Mouse (Mus musculus) embryo, embryonic 10 days (tissue): ENCODE results near the gene Ankrd13a.

Experiments
- DNase-seq: peaks from one replicate; pipeline ENCODE4 v3.0.0-alpha.2; 2015; ENCODE audit warnings: low spot score

Ankrd13a gene

DNA sequence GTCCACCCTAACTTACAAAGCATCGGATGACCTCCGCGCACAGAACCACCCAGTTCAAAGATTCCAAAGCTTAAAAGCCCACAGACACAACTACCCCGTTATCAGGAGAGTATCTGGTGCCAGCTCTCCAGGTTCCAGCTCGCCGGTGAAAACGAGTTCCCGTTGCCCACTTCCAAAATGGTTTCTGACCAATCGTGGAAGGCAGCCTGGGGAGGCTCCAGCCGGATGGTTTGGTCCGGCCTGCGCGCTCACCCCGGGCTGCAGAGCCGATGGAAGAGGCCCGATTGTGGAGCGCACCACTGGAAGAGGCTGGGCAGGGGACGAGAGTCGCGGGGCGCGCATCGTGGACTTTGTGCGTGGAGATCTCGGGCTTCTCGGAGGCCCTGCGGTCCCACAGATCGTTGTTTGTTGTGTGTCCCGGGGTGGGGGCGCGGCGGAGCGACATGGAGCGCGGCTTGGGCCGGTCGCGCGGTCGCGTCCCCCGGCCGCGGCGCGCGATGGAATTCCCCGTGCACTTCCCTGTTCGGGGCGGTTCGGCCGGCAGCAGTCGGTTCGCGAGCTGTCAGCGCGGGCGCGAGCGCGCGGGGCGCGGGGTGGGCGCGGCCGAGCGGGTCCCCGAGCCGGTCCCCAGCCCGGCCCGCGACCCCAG lies at the start of gene Ankrd13a:
Gene Ankrd13a, plus strand, starts transcription at position 275 of the 649 bp plus-strand sequence.
- peak; percentile 94 for DNase-seq

DNA sequence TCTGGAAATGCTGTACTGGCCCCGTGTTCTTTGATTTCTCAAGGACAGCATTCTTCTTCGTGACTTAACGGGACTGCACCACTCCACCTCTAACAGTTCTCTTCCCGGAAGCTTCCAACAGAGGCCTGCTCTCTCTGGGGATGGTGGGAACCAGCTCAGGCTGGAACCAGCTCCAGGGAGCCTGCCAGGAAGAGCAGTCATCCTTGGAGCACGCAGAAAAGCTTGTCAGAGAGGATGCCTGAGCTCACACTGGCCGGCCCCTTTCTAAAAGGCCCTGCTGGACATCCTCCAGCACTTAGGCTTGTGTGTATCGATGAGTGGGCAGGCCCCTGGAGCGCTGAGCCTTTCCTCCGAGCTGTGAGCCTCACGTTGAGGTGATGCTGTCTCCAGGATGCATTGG lies 46.3 kb upstream of the Ankrd13a start:
- DNase-seq, result no peak

DNA sequence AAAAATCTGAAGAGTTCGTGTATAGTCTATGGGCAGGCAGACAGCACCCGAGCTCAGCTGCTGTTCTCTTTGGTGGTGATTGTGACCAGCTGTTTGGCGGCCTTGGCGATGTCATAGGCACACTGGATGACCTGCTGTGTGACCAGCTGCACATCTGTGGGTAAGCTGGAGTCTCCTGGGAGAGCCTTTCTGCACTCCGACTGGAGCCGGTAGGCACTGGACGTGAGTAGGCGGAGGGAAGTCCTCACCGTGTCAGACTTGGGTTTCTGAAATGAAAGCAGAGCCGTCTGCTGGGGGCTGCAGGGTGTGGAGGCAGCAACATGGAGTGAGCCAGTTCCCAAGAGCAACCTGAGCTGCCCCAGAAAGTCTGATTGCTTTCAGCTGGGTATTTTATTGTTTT lies 44.3 kb upstream of the Ankrd13a start:
- DNase-seq, result peak; percentile 37

DNA sequence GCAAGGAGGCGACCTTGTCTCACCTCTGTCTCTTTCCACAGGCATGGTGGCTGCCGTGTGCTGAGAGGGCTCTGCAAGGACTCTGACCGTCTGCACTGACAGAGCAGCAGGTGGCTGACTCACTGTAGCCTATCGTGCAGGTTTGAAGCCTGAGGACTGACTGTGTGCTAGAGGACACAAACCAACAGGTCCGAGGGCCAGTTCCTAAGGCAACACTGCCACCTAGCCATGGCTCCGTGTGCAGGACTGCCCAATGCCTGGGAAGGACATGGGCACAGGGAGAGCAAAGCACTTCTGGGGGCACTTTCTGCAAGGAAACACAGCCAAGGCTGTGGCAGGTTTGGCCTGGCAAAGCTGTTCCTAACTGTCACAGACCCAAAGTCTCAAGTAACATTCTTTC lies 43.0 kb upstream of the Ankrd13a start:
- DNase-seq, result no peak

DNA sequence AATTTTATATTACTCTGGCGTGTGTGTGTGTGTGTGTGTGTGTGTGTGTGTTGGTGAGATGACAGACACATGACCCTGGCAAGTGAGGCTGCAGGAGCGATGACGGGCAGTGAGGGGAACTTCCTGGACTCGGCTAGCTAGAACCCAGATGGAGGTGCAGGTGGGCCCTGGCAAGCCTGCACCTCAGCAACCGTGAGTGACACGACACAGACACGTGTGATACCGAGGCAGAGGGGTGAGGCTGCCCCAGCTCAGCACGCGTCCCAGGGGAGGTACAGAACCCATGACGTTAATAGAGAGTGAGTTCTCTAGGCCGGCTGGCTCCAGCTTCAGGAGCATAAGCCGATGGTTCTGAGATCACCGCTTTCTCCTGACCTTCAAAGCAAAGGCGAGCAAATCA lies 42.5 kb upstream of the Ankrd13a start:
- no peak for DNase-seq

DNA sequence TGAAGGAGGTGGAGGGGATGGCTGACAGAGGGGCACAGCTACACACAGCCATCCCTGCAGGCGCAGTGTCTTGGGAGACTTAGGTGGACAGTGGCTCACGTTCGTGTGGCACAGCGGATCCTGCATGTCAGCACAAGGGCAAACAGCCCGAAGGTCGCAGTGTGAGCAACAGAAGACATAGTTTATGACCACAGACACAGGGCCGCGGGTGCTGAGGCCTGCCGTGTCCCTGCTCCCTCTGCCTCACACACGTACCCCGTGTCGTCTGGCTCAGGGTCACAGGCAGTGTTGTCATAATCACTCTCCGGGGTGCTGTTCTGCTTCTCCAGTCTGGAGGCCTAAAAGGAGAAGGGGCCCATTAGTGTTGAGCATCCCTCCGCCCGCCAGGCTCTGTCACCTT lies 40.9 kb upstream of the Ankrd13a start:
- DNase-seq, result no peak

DNA sequence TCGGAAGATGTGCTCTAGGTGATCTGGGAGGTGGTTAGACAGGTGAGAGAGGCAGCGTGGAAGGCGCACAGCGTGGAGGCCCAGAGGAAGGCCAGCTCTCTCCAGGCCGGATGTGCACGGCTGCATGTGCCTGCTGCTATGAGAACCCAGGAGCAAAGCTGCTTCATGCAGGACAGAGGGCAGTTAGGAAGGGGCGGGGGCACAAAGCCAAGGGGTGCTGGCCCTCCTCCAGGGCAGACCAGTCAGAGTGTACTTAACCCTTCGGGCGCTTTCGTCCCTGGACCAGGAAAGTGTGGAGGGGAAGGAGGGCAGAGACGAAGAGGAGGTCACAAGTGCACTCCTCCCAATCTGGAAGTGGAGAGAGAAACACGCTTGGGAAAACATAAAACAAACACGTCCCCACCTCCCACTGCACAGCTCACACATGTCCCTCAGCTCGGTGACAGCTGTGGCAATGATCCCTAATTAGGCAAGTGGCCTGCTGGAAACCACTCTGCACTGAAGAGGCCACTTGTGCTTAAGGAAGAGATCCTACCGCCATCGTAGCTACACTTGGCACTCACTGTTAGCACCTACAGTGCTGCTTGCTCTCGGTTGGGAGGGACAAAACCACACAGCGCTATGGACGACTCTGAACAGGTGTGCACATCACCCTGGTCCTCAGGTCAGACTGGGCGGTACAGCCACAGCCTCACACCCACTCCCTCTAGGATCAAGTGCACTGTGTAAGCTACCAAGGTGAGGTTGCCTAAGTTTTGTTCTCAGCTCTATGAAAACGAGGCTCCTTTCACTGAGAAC lies 37.2 kb upstream of the Ankrd13a start:
- DNase-seq, result no peak

DNA sequence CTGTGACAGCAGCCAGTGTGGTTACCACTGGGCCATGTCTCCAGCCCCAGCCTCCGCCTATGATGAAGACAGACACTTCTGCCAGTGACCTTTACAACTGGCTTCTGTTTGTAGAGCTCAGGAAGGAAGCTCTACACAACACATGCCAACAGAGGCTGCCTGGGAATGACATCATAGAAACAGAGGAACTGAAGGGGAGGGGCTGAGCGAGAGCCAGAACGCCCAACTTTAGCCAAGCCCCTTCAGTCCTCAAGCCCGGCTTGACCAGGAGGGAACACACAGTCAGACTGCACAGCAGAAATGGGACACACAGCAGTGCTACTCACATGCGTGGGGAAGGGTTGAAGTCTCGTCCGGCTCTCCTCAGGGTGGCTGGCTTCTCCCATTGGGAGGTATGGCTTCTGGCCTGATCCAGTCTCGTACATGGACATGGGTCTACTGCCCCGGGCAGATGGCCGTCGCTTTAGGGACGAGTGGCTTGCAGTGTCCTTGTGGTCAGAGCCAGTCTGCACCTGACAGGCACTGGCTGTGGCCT lies 35.7 kb upstream of the Ankrd13a start:
- DNase-seq, result no peak

DNA sequence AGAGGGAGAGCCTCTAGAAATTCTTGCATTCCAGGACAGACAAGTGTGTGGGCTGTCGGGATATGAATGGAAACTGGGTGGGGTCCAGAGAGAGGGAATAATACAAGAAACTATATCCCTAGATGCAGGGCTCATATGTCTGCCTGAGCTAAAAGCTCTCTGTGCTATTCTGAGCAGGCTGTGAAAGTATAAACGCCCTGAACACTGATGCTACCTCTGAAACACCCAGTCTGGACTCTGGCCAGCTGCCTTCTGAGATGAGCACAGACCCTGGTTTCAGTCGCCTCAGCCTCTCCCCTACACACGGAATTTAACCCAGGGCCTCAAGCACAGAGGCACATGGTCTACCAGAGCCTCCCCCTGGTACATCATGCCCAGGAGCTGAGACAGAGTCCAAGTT lies 33.9 kb upstream of the Ankrd13a start:
- DNase-seq, result no peak

DNA sequence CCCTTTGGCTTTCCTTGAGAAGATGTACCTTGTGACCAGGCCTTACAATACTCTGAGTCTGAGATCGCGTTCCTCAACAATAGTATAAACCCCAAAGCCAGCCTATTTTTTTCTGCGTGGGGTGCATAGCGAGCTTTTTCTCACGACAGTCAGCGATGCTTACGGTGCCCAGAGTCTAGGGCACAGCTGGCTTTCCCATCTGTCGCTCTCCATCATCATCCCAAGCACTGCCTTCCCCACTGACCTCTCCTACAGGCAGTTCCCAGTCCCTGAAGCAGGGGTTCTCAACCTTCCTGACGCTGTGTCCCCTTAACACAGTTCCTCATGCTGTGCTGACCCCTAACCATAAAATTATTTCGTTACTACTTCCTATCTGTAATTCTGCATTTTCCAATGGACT lies 31.9 kb upstream of the Ankrd13a start:
- DNase-seq, result no peak

DNA sequence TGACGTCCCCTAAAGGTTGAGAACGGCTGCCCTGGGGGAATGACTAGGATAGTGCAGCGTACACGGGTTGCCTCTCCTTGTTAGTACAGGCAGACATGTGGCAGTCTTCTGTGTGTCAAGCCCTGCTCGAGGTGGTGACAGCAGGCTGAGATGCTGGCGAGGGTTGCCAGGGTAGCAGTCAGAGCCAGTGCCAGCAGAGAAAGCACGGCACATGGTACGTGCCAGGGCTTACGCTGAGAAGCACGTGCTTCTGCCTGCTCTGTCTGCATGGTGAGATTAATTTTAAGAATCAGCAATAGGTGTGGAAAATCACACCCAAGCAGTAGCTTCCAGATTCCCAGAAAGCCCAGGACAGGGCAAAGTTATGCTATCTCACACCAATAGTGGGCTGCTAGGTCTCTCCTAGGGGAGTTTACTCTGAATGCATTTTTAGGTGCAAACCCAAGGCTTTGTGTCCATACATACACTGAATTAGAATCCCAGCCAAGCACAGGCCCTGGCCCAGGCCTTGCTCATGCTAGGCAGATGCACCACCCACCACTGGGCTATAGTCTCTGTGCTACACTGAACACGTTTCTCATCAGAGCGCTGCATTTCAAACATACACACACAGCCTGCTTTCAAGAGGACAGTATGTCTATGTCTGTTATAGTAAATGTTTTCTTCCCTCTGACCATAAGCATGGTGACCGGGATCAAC lies 31.3 kb upstream of the Ankrd13a start:
- no peak for DNase-seq

DNA sequence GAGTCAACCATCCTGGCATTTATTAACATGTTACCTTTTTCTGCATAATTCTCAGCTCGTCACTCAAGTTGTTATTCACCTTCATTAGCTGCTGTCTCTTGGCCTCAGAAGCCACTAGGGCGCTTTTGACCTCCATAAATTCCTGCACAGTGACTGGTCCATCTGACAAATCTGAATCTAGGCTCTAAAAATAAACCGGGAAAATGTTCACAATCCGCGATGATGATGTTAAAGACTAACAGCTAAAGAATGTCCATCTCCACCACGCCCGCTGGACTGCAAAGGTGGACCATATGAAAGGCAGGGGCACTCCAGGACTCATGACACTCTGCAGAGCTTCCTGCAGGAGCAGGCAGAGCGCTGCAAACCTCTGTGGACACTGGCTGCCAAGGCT lies 30.8 kb upstream of the Ankrd13a start:
- DNase-seq, result no peak

DNA sequence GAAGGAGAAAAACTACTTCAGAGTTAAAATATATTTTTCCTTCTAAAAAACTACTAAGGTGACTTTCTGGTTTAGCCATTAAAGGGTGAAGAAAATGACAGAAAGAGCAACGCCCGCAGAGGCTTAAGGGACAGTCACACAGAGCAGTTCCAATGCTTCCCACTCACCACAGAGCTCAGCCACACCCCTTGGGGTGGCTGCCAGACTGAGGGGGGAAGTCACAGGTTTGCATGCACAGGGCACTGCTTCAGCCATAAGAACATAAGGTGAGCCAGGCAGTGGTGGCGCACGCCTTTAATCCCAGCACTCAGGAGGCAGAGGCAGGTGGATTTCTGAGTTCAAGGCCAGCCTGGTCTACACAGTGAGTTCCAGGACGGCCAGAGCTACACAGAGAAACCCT lies 28.9 kb upstream of the Ankrd13a start:
- DNase-seq, result no peak

DNA sequence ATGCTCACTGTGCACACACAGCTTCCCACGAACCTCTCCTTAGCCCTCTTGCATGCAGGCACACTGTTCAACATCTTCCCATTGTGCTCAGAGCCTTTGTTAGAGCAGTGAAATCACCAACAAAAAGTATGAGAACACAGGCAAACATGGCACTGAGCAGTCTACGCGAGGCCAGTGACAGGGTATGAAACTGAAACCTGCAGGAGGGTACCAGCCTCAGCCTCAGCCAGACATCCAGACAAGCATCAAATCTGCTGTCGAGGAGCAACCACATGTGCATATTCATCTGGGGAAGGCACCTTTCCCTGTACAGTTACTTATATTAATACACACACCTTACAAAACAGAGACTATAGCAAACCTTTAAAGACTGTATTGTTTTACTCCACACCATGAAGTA lies 27.6 kb upstream of the Ankrd13a start:
- DNase-seq, result no peak

DNA sequence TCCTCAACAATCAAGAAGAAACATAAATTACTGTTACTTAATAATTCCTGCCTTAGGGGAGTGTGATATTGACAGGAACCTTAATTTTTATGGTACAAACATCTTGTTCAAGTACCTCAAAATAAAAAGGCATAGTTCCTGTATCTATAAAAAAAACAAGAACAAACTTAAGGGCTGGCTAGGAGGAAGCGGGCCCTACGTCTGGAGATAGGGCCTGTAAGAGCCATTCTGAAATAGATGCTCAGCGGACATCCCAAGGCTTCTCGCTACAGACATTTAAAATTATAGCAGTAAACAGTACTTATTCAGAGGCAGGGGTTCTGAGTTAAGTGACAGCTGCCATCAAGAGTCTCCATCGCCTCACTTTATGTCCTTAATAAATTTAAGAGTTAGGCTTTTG lies 27.0 kb upstream of the Ankrd13a start:
- DNase-seq, result no peak

DNA sequence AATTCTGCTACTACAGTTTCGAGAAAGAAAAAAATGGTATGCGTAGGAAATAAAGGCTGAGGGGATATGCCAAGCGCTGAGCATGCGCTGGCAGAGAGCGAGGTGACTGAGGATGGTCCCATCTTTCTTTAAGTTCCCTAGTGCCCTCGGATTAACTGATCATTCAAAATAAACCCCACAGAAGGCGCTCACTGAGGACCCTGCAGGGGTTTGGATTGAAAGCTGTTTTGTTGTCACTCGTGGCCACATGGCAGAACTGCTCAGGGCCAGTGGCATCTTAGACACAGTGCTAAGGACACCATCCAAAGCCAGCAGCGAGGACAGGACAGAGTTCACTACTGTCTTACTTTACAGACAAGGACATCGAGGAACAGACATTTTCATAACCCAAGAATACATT lies 24.2 kb upstream of the Ankrd13a start:
- no peak for DNase-seq

DNA sequence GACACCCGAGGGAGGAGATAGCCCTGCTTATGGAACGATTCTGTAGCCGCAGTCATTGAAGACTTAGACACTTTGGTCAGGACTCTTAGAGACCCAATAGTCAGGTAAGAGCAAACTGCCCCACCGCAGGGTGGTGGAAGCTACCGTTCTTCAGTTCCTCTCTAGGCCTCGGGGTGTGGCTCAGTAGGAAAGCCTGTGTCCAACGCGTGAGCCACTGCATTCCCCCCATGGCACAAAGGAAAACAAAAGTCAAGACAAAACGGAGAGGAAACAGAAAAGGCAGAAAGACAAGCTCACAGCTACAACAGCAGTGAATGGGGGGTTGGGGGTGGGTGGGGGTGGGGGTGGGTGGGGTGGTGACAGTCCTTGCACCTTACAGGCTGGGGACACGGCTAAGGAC lies 22.1 kb upstream of the Ankrd13a start:
- DNase-seq, result no peak

DNA sequence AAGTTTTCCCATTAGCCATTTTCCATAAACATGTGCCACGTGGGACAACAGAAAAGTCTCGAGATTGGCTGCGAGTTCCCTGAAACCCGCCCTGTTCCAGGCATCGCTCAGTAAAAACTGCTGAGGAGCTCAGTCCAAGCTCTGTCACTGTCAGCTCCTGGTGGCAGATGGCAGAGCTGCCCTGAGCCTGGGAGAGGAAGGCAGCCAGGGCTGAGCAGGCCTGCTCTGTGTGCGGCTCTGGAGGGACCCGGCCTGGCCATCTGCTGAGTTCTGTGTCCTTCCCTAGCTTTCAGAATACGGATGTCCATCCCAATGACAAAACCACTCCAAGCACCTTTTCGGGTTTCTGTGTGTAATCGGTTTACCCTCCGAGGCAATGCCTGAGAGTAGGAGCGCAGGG lies 21.1 kb upstream of the Ankrd13a start:
- DNase-seq, result no peak

DNA sequence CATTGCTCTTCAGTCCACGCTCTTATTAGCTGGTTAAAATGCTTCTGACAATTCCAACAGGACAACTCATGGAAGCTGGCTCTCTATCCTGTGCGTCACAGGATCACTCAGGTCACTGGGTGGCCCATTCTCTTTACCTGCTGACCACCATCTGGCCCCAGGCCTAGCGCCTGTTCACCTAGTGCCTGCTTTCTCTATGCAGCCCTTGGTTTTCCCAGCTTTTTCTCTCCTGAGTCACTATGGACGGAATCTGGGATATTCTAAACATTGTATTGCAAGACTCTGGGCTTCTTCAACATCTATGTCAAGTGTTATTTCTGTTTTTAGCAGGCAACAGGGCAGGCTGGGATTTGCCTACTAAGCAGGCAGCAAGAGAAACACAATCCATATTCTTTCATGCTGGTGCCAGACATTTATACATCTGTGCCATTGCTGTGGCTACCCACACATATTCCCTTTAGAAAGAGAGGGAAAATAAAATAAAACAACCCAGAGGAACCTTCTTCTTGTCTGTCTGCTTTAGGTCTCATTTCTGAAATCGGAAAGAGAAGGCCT lies 14.9 kb upstream of the Ankrd13a start:
- DNase-seq, result no peak

DNA sequence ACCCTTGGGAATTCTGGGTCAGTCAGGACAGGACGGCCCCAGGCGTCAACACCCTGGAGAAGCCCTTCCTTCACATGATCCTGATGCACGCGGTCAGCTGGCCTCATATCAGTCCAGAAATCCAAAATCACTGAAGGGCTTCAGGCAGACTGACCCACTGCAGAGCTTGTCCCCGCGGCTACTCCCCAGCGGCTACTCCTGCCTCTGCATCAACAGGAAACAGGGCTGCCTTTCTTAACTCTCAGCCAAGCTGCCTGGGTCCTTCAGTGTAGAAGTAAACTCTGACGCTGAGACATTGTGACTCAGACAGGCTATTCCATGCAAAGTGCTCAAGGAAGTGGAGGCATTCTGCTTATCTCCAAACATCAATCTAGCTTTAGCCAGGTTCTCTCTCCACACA lies 12.5 kb upstream of the Ankrd13a start:
- DNase-seq, result no peak

DNA sequence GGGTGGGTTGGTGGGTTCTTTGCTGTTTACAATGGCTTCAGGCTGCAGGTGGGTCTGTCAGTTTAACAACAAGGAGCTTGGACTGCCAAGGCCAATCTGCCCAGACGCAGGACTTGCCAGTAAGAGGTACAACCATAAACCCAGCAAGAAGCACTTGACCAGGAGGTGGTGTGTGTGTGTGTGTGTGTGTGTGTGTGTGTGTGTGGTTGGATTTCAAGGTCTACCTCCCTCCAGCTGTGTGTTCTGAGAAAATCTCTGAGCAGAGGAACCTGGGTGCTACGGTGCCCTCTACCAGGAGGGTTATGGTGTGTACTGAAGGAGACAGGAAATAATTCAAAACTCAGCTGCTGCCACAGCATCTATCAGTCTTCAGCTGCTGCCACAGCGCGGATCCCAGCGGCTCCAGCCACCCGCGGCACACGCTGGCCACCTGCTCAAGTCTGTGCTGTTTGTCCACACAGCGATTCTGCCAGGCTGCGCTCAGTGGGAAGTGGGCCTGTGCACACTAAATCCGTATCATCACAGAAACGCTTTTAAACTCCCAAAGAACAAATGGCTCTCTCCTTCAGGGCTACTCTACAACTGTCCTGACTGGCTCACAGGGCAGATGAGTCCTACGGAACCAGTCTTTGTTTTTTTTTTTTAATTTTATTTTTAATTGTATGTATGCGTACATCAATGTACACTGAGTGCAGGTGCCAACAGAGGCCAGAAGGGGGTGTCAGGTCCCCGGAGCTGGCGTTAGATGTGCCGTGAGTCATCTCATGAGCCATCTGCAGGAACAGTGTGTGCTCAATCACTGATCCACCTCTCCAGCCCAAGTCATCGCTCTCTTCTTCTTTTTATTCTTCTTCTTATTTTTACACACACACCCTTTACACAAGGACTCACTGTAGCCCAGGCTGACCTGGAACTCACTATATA lies 9.4 kb upstream of the Ankrd13a start:
- DNase-seq, result no peak

DNA sequence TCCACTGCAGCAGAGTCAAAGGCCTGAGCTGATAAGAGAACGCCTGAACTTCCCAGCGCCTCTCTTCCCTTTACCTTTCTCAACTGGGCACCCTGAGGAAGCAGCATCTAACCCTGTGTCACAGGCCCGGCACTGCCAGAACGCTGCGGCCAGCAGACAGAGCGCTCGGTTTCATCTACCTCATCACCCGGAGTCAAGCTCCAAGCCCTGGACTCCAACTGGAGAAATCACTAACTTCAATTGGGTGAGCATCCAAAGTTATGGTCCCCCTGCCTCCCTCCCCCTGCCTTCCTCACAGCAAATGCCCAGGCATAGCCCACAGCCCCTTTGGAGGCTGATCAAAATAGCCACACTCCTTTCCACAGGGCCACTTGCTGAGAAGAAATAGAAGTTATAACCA lies 7.8 kb upstream of the Ankrd13a start:
- no peak for DNase-seq
